Mouse (Mus musculus) spleen, adult 2 months (tissue): ENCODE measurements around the gene Vdac2. TPM values are rescaled to one million over a fixed set of nuclear protein-coding genes. Genes with fewer than 3 reads are reported as not detected.
A peak's percentile ranks its signal among the peaks of the same experiment; 100 is the strongest.

Experiments
- DNase-seq, 2 experiments: peaks; one replicate each; pipeline versions ENCODE4 v3.0.0 to v3.0.0-alpha.2; 2012 to 2021; ENCODE audit warnings: low spot score in 2 of 2, low read depth in 1 of 2
- H3K27ac ChIP-seq: fragments of 200-500 bp; 2 replicates; pipeline ENCODE4 v1.5.1; 2012; ENCODE audit warnings: low read length, inconsistent platforms; ENCODE audit not compliant: insufficient read depth
- H3K27me3 ChIP-seq: fragments of 200-500 bp; 2 replicates; pipeline ENCODE4 v1.6.1; 2012; ENCODE audit warnings: mild to moderate bottlenecking, moderate library complexity, low read length, inconsistent platforms; ENCODE audit not compliant: control insufficient read depth, insufficient read depth
- H3K36me3 ChIP-seq: fragments of 200-500 bp; 2 replicates; pipeline ENCODE4 v1.6.1; 2012; ENCODE audit warnings: mild to moderate bottlenecking, low read length, inconsistent platforms; ENCODE audit not compliant: control insufficient read depth, insufficient read depth
- H3K4me1 ChIP-seq: fragments of 200-500 bp; 2 replicates; pipeline ENCODE4 v1.6.1; 2011; ENCODE audit warnings: inconsistent platforms; ENCODE audit not compliant: control insufficient read depth, insufficient read depth, insufficient read length
- H3K4me3 ChIP-seq: fragments of 200-500 bp; 2 replicates; pipeline ENCODE4 v1.5.1; 2011; ENCODE audit warnings: mild to moderate bottlenecking, inconsistent platforms; ENCODE audit not compliant: insufficient read depth, insufficient read length; ENCODE audit errors: extremely low read depth
- CTCF ChIP-seq: fragments of 200-500 bp; IDR thresholded peaks from 2 replicates; pipeline ENCODE4 v1.5.1; 2011; ENCODE audit warnings: mild to moderate bottlenecking, inconsistent platforms; ENCODE audit not compliant: insufficient read depth, insufficient read length, insufficient replicate concordance; ENCODE audit errors: extremely low read depth
- POLR2A ChIP-seq: fragments of 200-500 bp; IDR thresholded peaks from 2 replicates; pipeline ENCODE4 v1.6.1; 2011; ENCODE audit warnings: low read depth, low read length, inconsistent platforms
- WGBS: fragments of 180-500 bp; shearing (Covaris S2); methylation state at CpG from one replicate; pipeline ENCODE4 v1.1.7; 2018; 5-methylcytosine and 5-hydroxymethylcytosine counted together
- polyA plus RNA-seq: library from polyadenylated mRNA; depleted of rRNA; stranded (reverse); fragments of >200 nt; gene quantifications from 2 replicates; pipeline ENCODE4 v1.2.3, GENCODE M21; 2012

Gene Vdac2
- polyA plus RNA-seq, 1 experiment, result 59.8 TPM

GRCm38 (mm10) chr14:21816255-21816654 lies 8.8 kb upstream of the Vdac2 start:
- H3K27me3 ChIP-seq, result no peaks in the 10 kb centered on the region
- H3K36me3 ChIP-seq, result no peaks in the 10 kb centered on the region
- WGBS, result 92% methylated on average over 3 of the region's 3 CpGs
- TF ChIP-seq CTCF (no peak), POLR2A (no peak)
- H3K4me1 ChIP-seq, result 0 out of 2 replicates have a peak, but pooled peaks cover 2% of the 10 kb centered on the region
- DNase-seq, result no peak
- H3K4me3 ChIP-seq, result no peak overlapping the region
- no peak overlapping the region for H3K27ac ChIP-seq

- TF ChIP-seq CTCF (no peak), POLR2A (no peak)
- Histone ChIP-seq H3K4me1 (no peaks in the 10 kb centered on the region), H3K36me3 (no peaks in the 10 kb centered on the region), H3K27ac (no peak overlapping the region), H3K27me3 (no peaks in the 10 kb centered on the region), H3K4me3 (no peak overlapping the region)
- 86% methylated on average over 4 of the region's 4 CpGs for WGBS
- DNase-seq, result no peak
Observed at GRCm38 (mm10) chr14:21817453-21817852, 7.6 kb upstream of the Vdac2 start.

- no peak for DNase-seq
- Histone ChIP-seq H3K4me1 (no peaks in the 10 kb centered on the region), H3K36me3 (no peaks in the 10 kb centered on the region), H3K27ac (no peak overlapping the region), H3K27me3 (no peaks in the 10 kb centered on the region), H3K4me3 (no peak overlapping the region)
- WGBS, result 93% methylated on average over 4 of the region's 4 CpGs
- TF ChIP-seq POLR2A (no peak), CTCF (no peak)
Observed at GRCm38 (mm10) chr14:21820880-21821505, 4.0 kb upstream of the Vdac2 start.

DNA sequence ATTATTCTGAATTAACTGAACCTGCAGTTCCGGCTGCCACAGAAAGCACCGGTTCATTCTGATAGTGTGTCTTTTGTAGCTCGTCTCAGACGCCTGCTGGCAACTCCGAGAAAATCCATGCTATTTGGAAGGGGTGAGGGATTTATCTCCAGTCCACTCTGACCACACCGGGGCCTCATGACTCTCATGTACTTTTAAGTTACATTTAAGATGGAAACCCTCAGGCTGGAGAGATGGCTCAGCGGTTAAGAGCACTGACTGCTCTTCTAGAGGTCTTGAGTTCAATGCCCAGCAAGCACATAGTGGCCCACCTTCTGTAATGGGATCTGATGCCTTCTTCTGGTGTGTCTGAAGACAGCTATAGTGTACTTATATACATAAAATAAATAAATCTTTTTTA lies 2.7 kb upstream of the Vdac2 start:
- TF ChIP-seq CTCF (no peak), POLR2A (no peak)
- 91% methylated on average over 7 of the region's 7 CpGs for WGBS
- H3K36me3 ChIP-seq, result no peaks in the 10 kb centered on the region
- no peaks in the 10 kb centered on the region for H3K4me1 ChIP-seq
- H3K27me3 ChIP-seq, result no peaks in the 10 kb centered on the region
- no peak for DNase-seq
- H3K27ac ChIP-seq, result no peak overlapping the region
- H3K4me3 ChIP-seq, result no peak overlapping the region

DNA sequence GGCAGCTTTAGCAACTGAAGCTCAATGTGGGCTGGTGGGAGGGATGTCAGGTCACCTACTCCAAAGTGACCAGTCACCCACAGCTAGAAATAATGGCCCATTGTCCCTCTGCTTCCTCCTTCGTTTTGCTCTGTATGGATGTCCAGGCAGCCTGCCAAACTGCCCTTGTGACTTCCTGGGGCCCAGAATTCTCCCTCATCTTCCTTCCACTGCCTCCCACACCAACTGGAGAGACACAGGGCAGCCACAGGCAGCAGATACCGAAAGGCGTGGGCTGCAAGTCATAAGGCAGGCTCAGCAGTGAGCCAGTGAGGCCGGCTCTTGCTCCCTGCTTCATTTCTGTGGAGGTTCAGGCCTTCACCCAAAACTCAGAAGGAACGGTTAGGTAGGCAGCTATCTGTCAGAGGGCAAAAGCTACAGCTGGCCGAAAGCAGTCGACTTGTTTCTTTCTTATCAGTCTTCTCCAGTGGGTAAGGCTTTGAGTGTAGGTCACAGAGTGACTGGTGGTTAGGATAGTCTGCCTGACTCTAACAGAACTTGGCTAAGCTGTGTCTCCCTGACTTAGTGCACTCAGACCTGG lies 2.2 kb upstream of the Vdac2 start:
- 27% methylated on average over 7 of the region's 7 CpGs for WGBS
- H3K27me3 ChIP-seq, result no peaks in the 10 kb centered on the region
- H3K4me1 ChIP-seq, result no peaks in the 10 kb centered on the region
- peak overlapping the region; percentile 28 for H3K27ac ChIP-seq
- no peak overlapping the region for H3K4me3 ChIP-seq
- H3K36me3 ChIP-seq, result no peaks in the 10 kb centered on the region
- peak in 1 of 2 experiments; percentile 19 for DNase-seq
- TF ChIP-seq CTCF (no peak), POLR2A (no peak)

GRCm38 (mm10) chr14:21823897-21824296 lies 1.1 kb upstream of the Vdac2 start:
- no peaks in the 10 kb centered on the region for H3K4me1 ChIP-seq
- H3K27me3 ChIP-seq, result no peaks in the 10 kb centered on the region
- TF ChIP-seq POLR2A (no peak), CTCF (no peak)
- H3K36me3 ChIP-seq, result no peaks in the 10 kb centered on the region
- 86% methylated on average over 7 of the region's 7 CpGs for WGBS
- H3K4me3 ChIP-seq, result no peak overlapping the region
- no peak for DNase-seq
- H3K27ac ChIP-seq, result no peak overlapping the region
